Mouse (Mus musculus) midbrain, embryonic 15.5 days (tissue): ENCODE results near the gene Mmaa. TPM values are rescaled to one million over a fixed set of nuclear protein-coding genes. Genes with fewer than 3 reads are reported as not detected.

Source experiments
- ATAC-seq: fragments of 200-750 bp; cut with Nextera tagmentation; replicated peaks from 2 replicates; pipeline ENCODE4 v1.8.0; 2017; ENCODE audit warnings: moderate TSS enrichment
- H3K27ac ChIP-seq: fragments of 300-500 bp; sonication (generic); 2 replicates; pipeline ENCODE4 v1.5.1; 2015; ENCODE audit warnings: mild to moderate bottlenecking, inconsistent platforms
- H3K27me3 ChIP-seq: fragments of 300-500 bp; sonication (generic); replicated peaks from 2 replicates; pipeline ENCODE4 v1.6.1; 2015; ENCODE audit warnings: inconsistent platforms
- H3K36me3 ChIP-seq: fragments of 300-500 bp; sonication (generic); replicated peaks from 2 replicates; pipeline ENCODE4 v1.6.1; 2015; ENCODE audit warnings: inconsistent platforms
- H3K4me1 ChIP-seq: fragments of 300-500 bp; sonication (generic); 2 replicates; pipeline ENCODE4 v1.6.1; 2015; ENCODE audit warnings: inconsistent platforms
- H3K4me2 ChIP-seq: fragments of 300-500 bp; sonication (generic); 2 replicates; pipeline ENCODE4 v1.6.1; 2015; ENCODE audit warnings: inconsistent platforms, mild to moderate bottlenecking, moderate library complexity
- H3K4me3 ChIP-seq: fragments of 300-500 bp; sonication (generic); 2 replicates; pipeline ENCODE4 v1.5.1; 2015; ENCODE audit warnings: mild to moderate bottlenecking, inconsistent platforms
- H3K9ac ChIP-seq: fragments of 300-500 bp; sonication (generic); 2 replicates; pipeline ENCODE4 v1.6.1; 2015; ENCODE audit warnings: mild to moderate bottlenecking, inconsistent platforms
- H3K9me3 ChIP-seq: fragments of 300-500 bp; sonication (generic); 2 replicates; pipeline ENCODE4 v1.6.1; 2016; ENCODE audit warnings: inconsistent platforms
- WGBS: fragments of 180-500 bp; shearing (Covaris S2); methylation state at CpG from one replicate; pipeline ENCODE4 v1.1.7; 2015; ENCODE audit warnings: mixed read lengths; 5-methylcytosine and 5-hydroxymethylcytosine counted together
- polyA plus RNA-seq: library from polyadenylated mRNA; unstranded; fragments of >200 nt; fragmentation: Nextera tagmentation; extraction: Ambion mirVana; gene quantifications from 2 replicates; pipeline ENCODE4 v1.2.1, GENCODE M21; 2015

The Mmaa gene
- polyA plus RNA-seq, 1 experiment from 2014 or later = 20.3 TPM

DNA sequence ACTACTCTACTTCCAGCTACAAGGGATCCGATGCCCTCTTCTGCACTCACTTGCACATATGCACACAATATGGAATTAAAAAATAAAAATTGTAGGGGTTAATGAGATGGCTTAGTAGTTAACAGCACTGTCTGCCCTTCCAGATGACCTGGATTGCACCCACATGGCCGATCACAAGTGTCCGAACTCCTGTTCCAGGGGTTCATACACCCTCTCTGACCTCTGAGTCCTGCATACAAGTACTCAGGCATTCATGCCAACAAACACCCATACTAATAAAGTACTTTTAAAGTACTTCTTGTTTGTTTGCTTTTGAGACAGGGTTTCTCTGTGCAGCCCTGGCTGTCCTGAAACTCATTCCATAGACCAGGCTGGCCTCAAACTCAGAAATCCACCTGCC, 10.1 kb downstream of the Mmaa start:
- ATAC-seq = no peak
- 98% methylated on average over 3 of the region's 3 CpGs for WGBS
- Histone ChIP-seq H3K27me3 (no peaks in the 10 kb centered on the region), H3K4me1 (no peaks in the 10 kb centered on the region), H3K9me3 (no peaks in the 10 kb centered on the region), H3K27ac (no peak overlapping the region), H3K36me3 (peaks cover 6% of the 10 kb centered on the region), H3K4me3 (no peak overlapping the region), H3K4me2 (no peak overlapping the region), H3K9ac (no peak overlapping the region)

DNA sequence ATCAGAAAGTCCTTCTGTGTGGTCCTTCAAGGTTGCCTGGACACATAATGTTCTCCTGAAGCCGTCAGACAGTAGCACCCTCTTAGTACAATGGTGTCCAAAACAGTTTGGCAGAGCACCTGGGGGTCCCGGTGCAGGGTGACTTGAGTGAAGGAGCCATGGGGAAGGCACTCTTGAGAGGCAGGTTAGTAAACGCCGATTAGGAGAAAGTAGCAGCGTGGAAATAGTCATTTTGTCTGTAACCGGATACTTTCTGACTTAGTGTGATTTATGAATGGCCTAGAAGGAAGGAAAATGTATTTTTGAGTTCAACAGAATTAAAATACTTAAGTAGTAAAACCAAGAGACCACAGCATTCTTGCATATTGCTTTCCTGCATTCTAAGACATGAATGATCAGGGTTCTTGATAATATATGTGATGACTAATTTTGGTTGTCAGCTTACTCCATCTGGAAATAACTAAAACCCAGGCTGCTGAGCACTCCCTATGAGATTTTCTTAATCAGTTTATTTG, 13.3 kb downstream of the Mmaa start:
- H3K36me3 ChIP-seq = peaks cover 11% of the 10 kb centered on the region
- no peaks in the 10 kb centered on the region for H3K9me3 ChIP-seq
- H3K4me3 ChIP-seq = no peak overlapping the region
- H3K4me1 ChIP-seq = no peaks in the 10 kb centered on the region
- no peaks in the 10 kb centered on the region for H3K27me3 ChIP-seq
- no peak for ATAC-seq
- H3K9ac ChIP-seq = no peak overlapping the region
- WGBS = 94% methylated on average over 6 of the region's 6 CpGs
- no peak overlapping the region for H3K27ac ChIP-seq
- H3K4me2 ChIP-seq = no peak overlapping the region

DNA sequence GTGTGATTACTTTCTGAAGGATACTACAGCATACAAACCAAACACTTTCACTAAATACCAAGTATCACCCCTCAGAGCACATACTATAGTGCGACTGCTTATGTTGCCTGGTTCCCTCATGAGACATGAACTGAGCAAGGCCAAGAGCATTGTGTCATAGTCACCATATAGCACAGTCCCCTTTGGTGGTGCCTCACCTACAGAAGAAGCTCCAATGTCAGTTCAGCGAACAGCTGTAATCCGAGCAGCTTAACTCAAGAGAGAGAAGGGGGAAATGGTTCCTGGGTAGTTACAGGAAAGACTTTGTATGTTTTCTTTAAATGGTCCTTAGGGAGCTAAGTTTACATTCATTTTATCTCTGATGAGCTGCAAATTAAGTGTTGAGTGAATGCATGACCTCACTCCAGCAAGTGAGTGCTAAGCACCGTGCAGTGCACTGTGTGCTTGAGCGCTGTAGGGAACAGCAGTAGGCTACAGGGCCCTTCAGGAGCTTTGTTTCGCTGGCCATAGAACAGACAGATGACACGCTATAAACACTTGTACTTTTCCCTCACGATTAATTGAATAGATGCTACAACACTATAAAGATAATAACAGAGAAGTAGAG, 17.4 kb downstream of the Mmaa start:
- H3K9ac ChIP-seq = no peak overlapping the region
- no peaks in the 10 kb centered on the region for H3K27me3 ChIP-seq
- 92% methylated on average over 8 of the region's 8 CpGs for WGBS
- no peaks in the 10 kb centered on the region for H3K9me3 ChIP-seq
- no peaks in the 10 kb centered on the region for H3K4me1 ChIP-seq
- no peak overlapping the region for H3K4me2 ChIP-seq
- no peak overlapping the region for H3K27ac ChIP-seq
- H3K4me3 ChIP-seq = no peak overlapping the region
- H3K36me3 ChIP-seq = peaks cover 29% of the 10 kb centered on the region
- no peak for ATAC-seq

DNA sequence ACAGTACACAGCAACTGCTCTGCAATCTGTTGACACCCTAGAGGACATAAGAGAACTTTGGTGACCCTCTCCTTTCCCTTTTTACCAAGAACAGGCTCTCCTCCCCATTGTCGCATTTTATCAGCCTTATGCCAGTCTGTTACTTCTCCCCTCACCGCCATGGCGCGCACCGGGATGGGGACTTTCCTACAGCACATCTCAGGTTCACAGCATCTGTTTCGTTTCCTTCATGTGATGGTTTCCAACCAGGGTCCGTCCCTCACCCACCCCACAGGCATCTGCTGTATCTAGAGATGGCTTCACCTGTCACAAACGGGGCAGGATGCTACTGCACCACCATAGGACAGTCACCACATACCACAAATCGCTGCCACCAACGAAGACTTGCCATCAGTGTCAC, 19.8 kb downstream of the Mmaa start:
- Histone ChIP-seq H3K9me3 (no peaks in the 10 kb centered on the region), H3K27ac (no peak overlapping the region), H3K27me3 (no peaks in the 10 kb centered on the region), H3K4me2 (no peak overlapping the region), H3K4me1 (no peaks in the 10 kb centered on the region), H3K9ac (no peak overlapping the region), H3K36me3 (peaks cover 28% of the 10 kb centered on the region; the same call in 1 of the 2 replicates), H3K4me3 (no peak overlapping the region)
- no peak for ATAC-seq
- WGBS = 94% methylated on average over 10 of the region's 10 CpGs

DNA sequence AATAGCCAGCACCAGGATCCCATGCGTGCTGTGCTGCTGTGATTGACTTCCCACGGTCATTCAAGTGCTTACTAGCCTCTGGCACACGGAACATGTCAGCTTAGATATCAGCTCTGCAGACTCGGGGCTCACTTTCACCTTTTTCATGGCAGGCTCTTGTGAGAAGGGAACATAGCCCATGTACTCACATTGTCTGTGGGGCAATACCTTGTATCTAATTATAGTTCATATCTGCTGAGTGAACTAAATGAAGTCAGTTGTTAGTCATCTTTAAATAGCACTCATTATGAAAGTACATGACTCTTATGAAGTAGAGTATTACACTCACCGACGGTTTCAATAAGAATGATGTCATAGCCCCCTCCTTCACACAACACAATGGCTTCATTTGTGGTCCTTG, 21.0 kb downstream of the Mmaa start:
- H3K36me3 ChIP-seq = peaks cover 36% of the 10 kb centered on the region; the same call in 1 of the 2 replicates
- no peaks in the 10 kb centered on the region for H3K9me3 ChIP-seq
- whole genome bisulfite sequencing = 92% methylated on average over 6 of the region's 6 CpGs
- H3K27me3 ChIP-seq = no peaks in the 10 kb centered on the region
- no peaks in the 10 kb centered on the region for H3K4me1 ChIP-seq
- H3K9ac ChIP-seq = no peak overlapping the region
- no peak overlapping the region for H3K4me2 ChIP-seq
- no peak overlapping the region for H3K4me3 ChIP-seq
- no peak overlapping the region for H3K27ac ChIP-seq
- no peak for ATAC-seq

DNA sequence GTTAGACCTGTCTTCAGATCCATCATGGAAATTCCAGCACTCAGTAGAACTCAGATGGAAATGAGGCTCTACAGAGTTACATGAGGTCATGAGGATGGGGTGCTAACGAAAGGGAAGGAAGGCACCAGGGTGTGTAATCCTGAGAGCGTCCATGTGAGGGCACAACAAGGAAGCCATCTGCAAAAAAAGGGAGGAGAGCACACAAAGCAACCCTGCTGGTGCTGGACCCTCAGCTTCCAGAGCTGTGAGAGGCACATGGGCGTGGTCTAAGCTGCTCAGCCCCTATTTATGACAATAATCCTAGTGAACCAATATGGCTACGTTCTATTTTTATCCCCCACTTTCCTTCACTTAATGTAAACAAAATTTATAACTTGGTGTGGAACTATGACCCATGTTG, 22.1 kb downstream of the Mmaa start:
- Histone ChIP-seq H3K9me3 (no peaks in the 10 kb centered on the region), H3K4me3 (no peak overlapping the region), H3K36me3 (peaks cover 38% of the 10 kb centered on the region), H3K4me1 (no peaks in the 10 kb centered on the region), H3K4me2 (no peak overlapping the region), H3K9ac (no peak overlapping the region), H3K27me3 (no peaks in the 10 kb centered on the region), H3K27ac (no peak overlapping the region)
- 77% methylated on average over 4 of the region's 4 CpGs for WGBS
- no peak for ATAC-seq

DNA sequence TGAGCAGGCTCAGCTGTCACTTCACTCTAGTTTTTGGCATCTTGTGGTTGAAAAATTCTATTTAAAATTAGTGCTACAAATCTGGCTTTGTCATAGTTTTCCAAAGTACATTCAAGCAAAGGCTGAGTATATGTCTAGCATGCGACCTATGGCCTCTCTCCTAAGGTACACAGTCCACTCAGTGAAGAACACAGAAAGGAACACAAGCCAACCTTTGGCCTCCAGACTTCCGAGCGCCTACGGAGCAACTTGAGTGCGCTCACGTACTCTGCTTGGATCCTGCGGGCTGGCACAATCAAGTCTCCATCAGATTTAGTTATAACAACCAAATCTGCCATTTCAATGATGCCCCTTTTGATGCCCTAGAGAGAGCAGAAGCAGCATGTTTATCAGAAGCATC, 25.8 kb downstream of the Mmaa start:
- H3K4me1 ChIP-seq = no peaks in the 10 kb centered on the region
- no peaks in the 10 kb centered on the region for H3K9me3 ChIP-seq
- H3K4me3 ChIP-seq = no peak overlapping the region
- H3K4me2 ChIP-seq = no peak overlapping the region
- no peaks in the 10 kb centered on the region for H3K27me3 ChIP-seq
- WGBS = 93% methylated on average over 7 of the region's 7 CpGs
- H3K36me3 ChIP-seq = peaks cover 37% of the 10 kb centered on the region
- no peak overlapping the region for H3K27ac ChIP-seq
- no peak overlapping the region for H3K9ac ChIP-seq
- ATAC-seq = no peak

DNA sequence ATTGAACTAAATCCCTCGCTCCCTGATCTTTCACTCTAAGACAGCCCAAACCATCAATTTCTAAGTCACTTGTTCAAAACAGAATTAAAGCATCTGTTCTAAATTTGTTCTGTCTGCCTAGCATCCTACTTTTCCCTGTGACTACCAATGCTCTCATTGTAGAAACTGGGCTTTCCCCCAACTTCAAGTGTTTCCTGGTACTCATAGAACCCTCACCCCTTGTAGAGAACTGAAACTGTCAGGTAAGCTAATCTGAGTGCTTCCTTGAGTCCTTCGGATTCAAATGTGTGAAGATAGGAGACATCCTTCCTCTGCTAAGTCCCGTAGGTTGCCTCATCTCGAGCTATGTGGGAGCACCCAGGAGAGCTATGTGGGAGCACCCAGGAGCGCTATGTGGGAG, 32.8 kb downstream of the Mmaa start:
- Histone ChIP-seq H3K9ac (no peak overlapping the region), H3K36me3 (peaks cover 5% of the 10 kb centered on the region; the same call in 1 of the 2 replicates), H3K4me3 (no peak overlapping the region), H3K27ac (no peak overlapping the region), H3K27me3 (no peaks in the 10 kb centered on the region), H3K4me2 (no peak overlapping the region), H3K4me1 (no peaks in the 10 kb centered on the region), H3K9me3 (no peaks in the 10 kb centered on the region)
- 89% methylated on average over 5 of the region's 5 CpGs for WGBS
- no peak for ATAC-seq

DNA sequence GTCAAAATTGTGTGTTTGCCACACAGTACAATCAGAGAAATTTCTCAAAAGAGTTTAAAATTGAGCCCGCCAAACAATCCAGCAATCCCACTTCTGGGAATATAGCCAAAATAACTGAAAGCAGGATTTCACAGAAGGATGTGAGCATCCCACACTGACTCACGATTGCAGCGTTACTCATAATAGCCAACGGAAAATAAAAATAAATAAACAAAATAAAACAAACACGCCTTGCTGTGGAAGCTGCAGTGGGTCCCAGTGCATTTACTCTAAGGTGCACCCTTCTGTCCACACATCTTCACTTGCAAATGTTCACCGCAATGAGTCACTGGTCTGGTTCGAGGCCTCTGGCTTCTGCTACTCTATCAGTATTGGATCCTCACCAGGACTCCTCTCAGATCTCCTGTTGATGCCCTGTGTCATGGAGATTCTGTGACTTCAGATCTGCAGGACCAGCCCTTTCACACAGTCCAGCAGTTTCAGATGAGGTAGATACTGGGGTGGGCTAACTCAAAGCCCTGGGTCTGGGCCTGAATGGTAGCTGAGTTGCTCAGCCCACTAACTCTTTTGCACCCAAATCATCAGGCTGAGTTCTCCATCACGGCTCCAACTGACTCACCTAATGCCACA, 38.5 kb downstream of the Mmaa start:
- Histone ChIP-seq H3K27ac (no peak overlapping the region), H3K4me1 (no peaks in the 10 kb centered on the region)
- 77% methylated on average over 8 of the region's 8 CpGs for WGBS

DNA sequence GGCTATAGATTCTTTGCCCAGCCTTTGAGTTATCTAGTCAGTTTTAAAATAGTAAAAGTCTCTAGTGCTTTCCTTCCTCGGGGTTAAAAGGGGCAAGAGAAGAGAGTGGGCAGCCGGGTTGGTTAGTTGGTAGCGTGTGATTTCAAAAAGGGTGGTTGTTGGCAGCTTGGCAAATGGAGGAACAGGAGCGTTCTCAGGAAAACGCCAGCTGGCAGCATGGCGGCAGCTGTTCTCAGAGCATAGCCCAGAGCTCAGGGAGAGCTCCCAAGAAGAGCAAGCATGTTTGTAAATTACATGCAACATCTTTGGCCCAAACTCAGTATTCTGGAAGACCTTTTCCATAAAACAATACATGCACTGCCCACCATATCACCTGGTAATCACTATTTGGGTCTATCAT, 41.0 kb downstream of the Mmaa start:
- no peaks in the 10 kb centered on the region for H3K27me3 ChIP-seq
- WGBS = 89% methylated on average over 6 of the region's 6 CpGs
- no peak for ATAC-seq
- no peaks in the 10 kb centered on the region for H3K4me1 ChIP-seq
- H3K27ac ChIP-seq = no peak overlapping the region
- H3K36me3 ChIP-seq = no peaks in the 10 kb centered on the region
- H3K4me2 ChIP-seq = no peak overlapping the region
- no peak overlapping the region for H3K4me3 ChIP-seq
- H3K9ac ChIP-seq = no peak overlapping the region
- H3K9me3 ChIP-seq = no peaks in the 10 kb centered on the region

More for the DNA sequence above, 38.5 kb downstream of the Mmaa start:
- ATAC-seq = no peak
- Histone ChIP-seq H3K9me3 (no peaks in the 10 kb centered on the region), H3K4me3 (no peak overlapping the region), H3K36me3 (no peaks in the 10 kb centered on the region), H3K27me3 (no peaks in the 10 kb centered on the region), H3K4me2 (no peak overlapping the region), H3K9ac (no peak overlapping the region)

DNA sequence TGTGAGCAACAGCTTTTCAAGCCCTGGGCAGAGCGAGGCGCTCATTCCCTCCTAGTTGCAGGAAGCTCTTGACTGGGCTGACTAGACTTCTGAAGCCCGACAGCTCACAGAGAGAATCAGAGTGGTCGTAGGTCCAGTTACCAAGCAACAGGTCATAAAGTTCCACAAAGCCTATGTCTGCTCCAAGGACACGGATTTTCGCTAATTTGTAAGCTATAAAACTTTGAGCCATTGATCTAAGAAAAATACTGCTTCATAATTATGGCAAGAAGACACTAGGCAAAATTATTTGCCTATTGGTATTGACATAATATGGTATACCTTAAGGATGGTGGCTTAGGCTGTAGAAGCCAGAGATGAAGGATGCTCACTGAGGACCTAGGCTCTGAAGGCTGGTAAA, 46.3 kb downstream of the Mmaa start, which contains the start of gene 1700011L22Rik:
Gene 1700011L22Rik (minus strand): TSS at position 101 of the 400 bp plus-strand sequence.
- no peak for ATAC-seq
- H3K4me2 ChIP-seq = no peak within 1 kb of the TSS
- no peak within 1 kb of the TSS for H3K9ac ChIP-seq
- no peak within 1 kb of the TSS for H3K27ac ChIP-seq
- no peaks in the 10 kb centered on the region for H3K9me3 ChIP-seq
- WGBS = 93% methylated on average over 6 of the region's 6 CpGs
- no peaks in the 10 kb centered on the region for H3K36me3 ChIP-seq
- H3K27me3 ChIP-seq = no peaks in the 10 kb centered on the region
- H3K4me3 ChIP-seq = no peak within 1 kb of the TSS
- no peaks in the 10 kb centered on the region for H3K4me1 ChIP-seq

DNA sequence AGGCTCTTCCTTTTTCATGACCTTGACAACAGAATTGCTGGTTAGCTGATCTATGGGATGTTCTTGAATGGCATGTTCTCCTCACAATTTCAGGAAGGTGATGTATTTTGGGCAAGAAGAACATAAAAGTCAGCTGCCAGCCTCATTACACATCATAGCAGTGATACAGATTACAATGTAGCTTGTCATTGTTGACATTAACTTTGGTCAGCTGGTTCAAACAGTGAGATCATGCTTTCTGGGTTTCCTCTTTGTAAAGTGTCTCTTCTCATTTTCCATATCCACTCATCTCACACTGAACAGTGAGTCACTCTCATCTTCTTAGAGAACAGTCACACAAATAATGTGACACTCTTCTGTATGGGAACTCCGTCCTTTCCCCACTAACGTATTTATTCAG, 51.3 kb downstream of the Mmaa start:
- ATAC-seq = no peak
- Histone ChIP-seq H3K27me3 (no peaks in the 10 kb centered on the region), H3K4me2 (no peak overlapping the region), H3K4me3 (no peak overlapping the region), H3K9ac (no peak overlapping the region), H3K27ac (no peak overlapping the region), H3K36me3 (no peaks in the 10 kb centered on the region), H3K9me3 (no peaks in the 10 kb centered on the region), H3K4me1 (no peaks in the 10 kb centered on the region)
- WGBS = 90% methylated on average over 2 of the region's 2 CpGs

DNA sequence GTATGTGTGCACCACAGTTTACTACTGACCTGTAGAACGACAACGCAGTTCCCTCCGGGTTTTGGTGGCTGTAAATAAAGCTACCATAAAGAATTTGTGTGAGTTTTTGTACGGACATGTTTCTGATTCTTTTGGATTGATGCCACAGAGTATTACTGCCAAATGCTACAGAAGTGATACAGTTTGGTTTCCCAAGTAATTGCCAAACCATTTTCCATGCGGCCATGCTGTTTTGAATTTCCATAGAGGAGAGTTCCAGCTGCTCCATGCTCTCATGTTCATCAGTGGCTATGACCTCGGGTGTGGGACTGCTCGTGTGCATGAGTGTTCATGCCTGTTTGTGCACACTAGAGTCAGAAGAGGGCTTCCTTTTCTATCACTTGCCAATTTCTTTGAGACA, 54.7 kb downstream of the Mmaa start:
- no peaks in the 10 kb centered on the region for H3K4me1 ChIP-seq
- H3K27ac ChIP-seq = no peak overlapping the region
- no peak overlapping the region for H3K4me2 ChIP-seq
- no peaks in the 10 kb centered on the region for H3K9me3 ChIP-seq
- no peak overlapping the region for H3K9ac ChIP-seq
- no peaks in the 10 kb centered on the region for H3K36me3 ChIP-seq
- WGBS = 88% methylated on average over 7 of the region's 7 CpGs
- no peak for ATAC-seq
- H3K4me3 ChIP-seq = no peak overlapping the region
- H3K27me3 ChIP-seq = no peaks in the 10 kb centered on the region
